Mouse (Mus musculus): ENCODE measurements at regions not wholly inside any gene's neighbourhood (a gene's known extent, or its start where the extent isn't known, plus 50 kb on each side); places are given as distances from the start of the nearest gene placed in this dataset.
"Not testable (repeated sequence)": the region's sequence is repeated elsewhere in the genome, so short reads cannot be mapped to it uniquely, and the experiment has no call there.

DNA sequence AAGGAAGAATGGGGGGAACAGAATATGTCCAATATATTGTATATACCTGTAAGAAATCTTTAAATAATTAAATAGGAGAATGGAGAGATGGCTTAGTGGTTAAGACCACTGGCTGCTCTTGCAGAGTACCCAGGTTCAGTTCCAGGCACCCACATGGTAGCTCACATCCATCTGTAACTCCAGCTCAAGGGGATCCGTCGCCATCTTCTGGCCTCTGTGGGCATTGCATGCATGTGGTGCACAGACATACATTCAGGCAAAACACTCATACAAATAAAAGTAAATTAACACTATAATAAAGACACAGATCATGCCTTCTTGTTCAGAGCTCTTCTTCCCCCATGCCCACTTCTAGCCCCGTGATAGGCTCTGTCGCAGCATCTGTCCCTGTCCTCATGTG lies 132.0 kb downstream of the Tomm20 start:
- peaks cover 6% of the 10 kb centered on the region; the same call in 1 of the 2 replicates for H3K9me3 ChIP-seq (ENCODE audit: low read length)
- H3K9ac ChIP-seq (replicated peaks; ENCODE audit: low read length): no peak overlapping the region
- no peak overlapping the region for H3K4me2 ChIP-seq (replicated peaks; ENCODE audit: low read depth, low read length)
- 0 out of 2 replicates have a peak, but pooled peaks have one; percentile 2 for ATAC-seq (ENCODE audit: low FRiP score, low TSS enrichment)
- no peaks in the 10 kb centered on the region for H3K36me3 ChIP-seq (ENCODE audit: insufficient read depth, low read length)
- H3K4me3 ChIP-seq (ENCODE audit: low read length): no peak overlapping the region
- no peaks in the 10 kb centered on the region for H3K27me3 ChIP-seq (ENCODE audit: insufficient read depth, low read length)
- no peaks in the 10 kb centered on the region for H3K4me1 ChIP-seq (ENCODE audit: insufficient read depth, low read length)
- H3K27ac ChIP-seq (ENCODE audit: low read length): no peak overlapping the region
- 83% methylated on average over 4 of the region's 4 CpGs for WGBS

DNA sequence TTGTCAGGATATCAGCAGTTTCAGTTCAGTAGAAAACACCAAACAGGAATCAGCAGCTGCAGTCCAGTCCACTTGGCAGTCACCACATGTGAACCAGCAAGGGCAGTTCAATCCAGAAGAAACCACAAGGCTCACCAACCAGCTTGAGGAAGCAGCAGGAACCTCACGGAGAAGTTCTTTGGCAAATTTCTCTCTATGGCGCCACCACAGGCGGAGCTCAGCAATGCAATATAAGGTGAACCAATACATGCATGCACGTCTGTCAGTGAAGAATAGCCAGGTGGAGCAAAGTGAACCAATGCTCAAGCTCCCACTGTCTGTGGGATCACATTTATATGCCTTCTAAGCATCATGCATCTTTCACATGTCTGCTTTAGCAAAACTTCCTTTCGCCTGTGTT lies 132.9 kb downstream of the Tomm20 start:
- H3K27me3 ChIP-seq (ENCODE audit: insufficient read depth, low read length): no peaks in the 10 kb centered on the region
- no peaks in the 10 kb centered on the region for H3K4me1 ChIP-seq (ENCODE audit: insufficient read depth, low read length)
- peaks cover 6% of the 10 kb centered on the region; the same call in 1 of the 2 replicates for H3K9me3 ChIP-seq (ENCODE audit: low read length)
- no peak overlapping the region for H3K27ac ChIP-seq (ENCODE audit: low read length)
- no peak for ATAC-seq (ENCODE audit: low FRiP score, low TSS enrichment)
- H3K4me3 ChIP-seq (ENCODE audit: low read length): no peak overlapping the region
- 91% methylated on average over 5 of the region's 5 CpGs for WGBS
- no peaks in the 10 kb centered on the region for H3K36me3 ChIP-seq (ENCODE audit: insufficient read depth, low read length)
- H3K9ac ChIP-seq (replicated peaks; ENCODE audit: low read length): no peak overlapping the region
- H3K4me2 ChIP-seq (replicated peaks; ENCODE audit: low read depth, low read length): no peak overlapping the region

DNA sequence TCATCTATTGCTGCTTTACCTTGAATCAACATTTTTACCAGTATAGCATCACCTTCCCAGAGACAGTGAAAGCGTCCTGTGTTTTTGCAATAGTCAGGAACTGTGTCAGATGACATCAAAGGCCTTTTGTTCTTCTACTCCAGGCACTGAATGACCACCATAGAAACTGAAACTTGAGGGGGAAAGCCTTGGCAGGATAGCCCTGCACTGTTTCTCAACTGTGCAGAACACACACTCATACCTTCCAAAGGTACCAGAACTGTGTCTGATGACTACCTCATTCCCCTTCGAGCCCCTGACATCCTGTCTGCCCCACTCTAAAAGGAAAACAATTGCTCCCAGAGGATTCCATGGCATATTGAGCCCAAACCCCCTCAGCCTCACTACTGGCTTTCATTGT lies 134.3 kb downstream of the Tomm20 start:
- H3K9me3 ChIP-seq (ENCODE audit: low read length); H3K4me1 ChIP-seq (ENCODE audit: insufficient read depth, low read length); H3K4me3 ChIP-seq (ENCODE audit: low read length); H3K27me3 ChIP-seq (ENCODE audit: insufficient read depth, low read length); H3K4me2 ChIP-seq (replicated peaks; ENCODE audit: low read depth, low read length); ATAC-seq (ENCODE audit: low FRiP score, low TSS enrichment); H3K27ac ChIP-seq (ENCODE audit: low read length); H3K9ac ChIP-seq (replicated peaks; ENCODE audit: low read length); H3K36me3 ChIP-seq (ENCODE audit: insufficient read depth, low read length): not testable (repeated sequence)
- 56% methylated on average over 2 of the region's 2 CpGs for WGBS

DNA sequence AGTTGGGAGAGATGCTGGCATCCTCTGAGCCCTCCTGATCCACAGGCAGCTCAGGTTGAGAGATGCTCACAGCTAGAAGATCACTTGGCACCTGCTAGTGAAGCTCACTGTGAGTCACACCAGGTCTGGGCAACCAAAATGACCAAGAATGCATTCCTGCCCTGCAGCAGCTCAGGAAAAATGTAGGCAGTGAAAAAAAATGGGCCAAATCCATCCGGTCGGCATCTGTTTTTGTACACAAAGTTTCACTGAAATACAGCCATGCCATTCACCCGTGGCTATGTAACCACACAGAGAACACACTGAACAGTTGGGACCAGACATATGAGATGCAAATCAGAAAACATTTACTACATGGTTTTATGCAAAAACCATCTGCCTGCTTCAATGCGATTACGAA lies 135.1 kb downstream of the Tomm20 start:
- peaks cover 12% of the 10 kb centered on the region for H3K4me1 ChIP-seq (ENCODE audit: insufficient read depth, low read length)
- H3K9ac ChIP-seq (replicated peaks; ENCODE audit: low read length): no peak overlapping the region
- no peaks in the 10 kb centered on the region for H3K36me3 ChIP-seq (ENCODE audit: insufficient read depth, low read length)
- WGBS: 90% methylated on average over 5 of the region's 5 CpGs
- no peak overlapping the region for H3K4me2 ChIP-seq (replicated peaks; ENCODE audit: low read depth, low read length)
- ATAC-seq (ENCODE audit: low FRiP score, low TSS enrichment): no peak
- H3K27ac ChIP-seq (ENCODE audit: low read length): no peak overlapping the region
- peaks cover 6% of the 10 kb centered on the region; the same call in 1 of the 2 replicates for H3K9me3 ChIP-seq (ENCODE audit: low read length)
- H3K4me3 ChIP-seq (ENCODE audit: low read length): no peak overlapping the region
- H3K27me3 ChIP-seq (ENCODE audit: insufficient read depth, low read length): no peaks in the 10 kb centered on the region

DNA sequence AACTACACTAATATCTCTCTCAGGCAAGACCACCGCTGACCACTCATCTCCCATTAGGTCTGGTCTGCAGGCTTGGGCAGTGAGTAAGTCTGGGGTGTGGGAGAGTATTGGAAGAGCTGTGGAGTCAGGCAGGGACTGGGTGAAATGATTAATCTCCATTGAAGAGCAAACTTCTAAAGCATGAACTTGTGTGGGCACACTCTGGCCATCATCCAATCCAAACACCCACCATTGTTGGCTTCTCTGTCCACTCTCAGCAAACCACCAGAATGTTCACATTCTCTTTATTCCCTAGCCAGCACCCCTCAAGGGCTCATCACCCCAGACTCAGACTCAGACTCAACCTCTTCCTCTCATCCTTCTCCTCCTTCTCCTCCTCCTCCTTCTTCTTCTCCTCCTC lies 136.3 kb downstream of the Tomm20 start:
- Histone ChIP-seq H3K9me3 (ENCODE audit: low read length) (peaks cover 6% of the 10 kb centered on the region; the same call in 1 of the 2 replicates), H3K36me3 (ENCODE audit: insufficient read depth, low read length) (no peaks in the 10 kb centered on the region), H3K27me3 (ENCODE audit: insufficient read depth, low read length) (no peaks in the 10 kb centered on the region), H3K27ac (ENCODE audit: low read length) (no peak overlapping the region), H3K4me3 (ENCODE audit: low read length) (no peak overlapping the region), H3K4me2 (replicated peaks; ENCODE audit: low read depth, low read length) (no peak overlapping the region), H3K4me1 (ENCODE audit: insufficient read depth, low read length) (peaks cover 19% of the 10 kb centered on the region), H3K9ac (replicated peaks; ENCODE audit: low read length) (no peak overlapping the region)
- no peak for ATAC-seq (ENCODE audit: low FRiP score, low TSS enrichment)
- WGBS: 88% methylated on average over 1 of the region's 1 CpGs

DNA sequence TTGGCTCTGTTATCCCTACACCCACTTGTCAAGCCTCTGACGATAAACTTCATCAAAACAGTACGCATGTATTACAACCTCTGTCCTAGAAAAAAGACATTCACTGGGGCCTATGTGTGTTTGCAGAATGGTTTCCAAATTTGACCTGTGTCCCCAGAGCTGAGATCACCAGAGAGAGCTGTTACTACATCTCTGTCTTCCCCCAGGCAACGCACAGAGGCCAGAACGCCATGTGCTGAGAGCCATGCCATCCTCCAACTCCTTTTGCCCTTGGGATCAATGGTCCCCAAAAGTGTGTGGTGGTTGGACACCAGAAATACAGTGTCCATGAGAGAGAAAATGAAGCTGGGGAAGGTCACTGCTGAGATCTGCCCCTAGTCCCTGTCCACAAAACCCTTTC lies 137.1 kb downstream of the Tomm20 start:
- Histone ChIP-seq H3K9ac (replicated peaks; ENCODE audit: low read length) (no peak overlapping the region), H3K4me2 (replicated peaks; ENCODE audit: low read depth, low read length) (no peak overlapping the region), H3K4me1 (ENCODE audit: insufficient read depth, low read length) (peaks cover 19% of the 10 kb centered on the region), H3K36me3 (ENCODE audit: insufficient read depth, low read length) (no peaks in the 10 kb centered on the region), H3K27ac (ENCODE audit: low read length) (no peak overlapping the region), H3K9me3 (ENCODE audit: low read length) (peaks cover 6% of the 10 kb centered on the region; the same call in 1 of the 2 replicates), H3K27me3 (ENCODE audit: insufficient read depth, low read length) (no peaks in the 10 kb centered on the region), H3K4me3 (ENCODE audit: low read length) (no peak overlapping the region)
- WGBS: 94% methylated on average over 4 of the region's 4 CpGs
- ATAC-seq (ENCODE audit: low FRiP score, low TSS enrichment): no peak

DNA sequence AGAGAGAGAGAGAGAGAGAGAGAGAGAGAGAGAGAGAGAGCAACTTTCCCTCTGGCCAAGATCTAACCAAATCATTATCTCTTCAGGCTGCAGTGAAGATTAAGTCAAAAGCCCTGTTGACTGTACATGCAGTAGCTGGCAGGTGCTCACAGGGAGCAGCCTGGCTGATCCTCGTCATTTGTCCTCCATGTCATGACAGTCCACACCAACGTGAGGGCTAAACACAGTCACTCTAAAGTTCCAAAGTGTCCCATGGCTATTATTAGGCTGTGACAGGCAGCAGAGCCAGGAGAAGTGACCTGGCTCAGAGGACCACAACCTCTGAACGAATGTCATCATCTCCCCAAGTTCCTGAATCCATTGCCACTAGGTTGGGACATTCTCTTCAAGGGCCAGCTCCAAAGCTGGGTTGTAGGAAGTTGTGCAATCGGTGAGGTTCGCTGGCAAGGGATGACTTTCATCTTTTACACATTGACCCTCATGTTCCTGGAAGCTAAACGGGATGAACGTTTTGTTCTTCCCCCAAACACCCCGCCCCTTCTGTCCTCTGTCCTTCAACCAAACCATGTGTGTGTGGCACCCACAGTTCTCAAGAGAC lies 138.4 kb downstream of the Tomm20 start:
- no peaks in the 10 kb centered on the region for H3K36me3 ChIP-seq (ENCODE audit: insufficient read depth, low read length)
- H3K9ac ChIP-seq (replicated peaks; ENCODE audit: low read length): no peak overlapping the region
- H3K4me3 ChIP-seq (ENCODE audit: low read length): no peak overlapping the region
- ATAC-seq (ENCODE audit: low FRiP score, low TSS enrichment): no peak
- no peak overlapping the region for H3K27ac ChIP-seq (ENCODE audit: low read length)
- 72% methylated on average over 8 of the region's 8 CpGs for WGBS
- H3K27me3 ChIP-seq (ENCODE audit: insufficient read depth, low read length): no peaks in the 10 kb centered on the region
- no peak overlapping the region for H3K4me2 ChIP-seq (replicated peaks; ENCODE audit: low read depth, low read length)
- H3K4me1 ChIP-seq (ENCODE audit: insufficient read depth, low read length): peaks cover 19% of the 10 kb centered on the region
- H3K9me3 ChIP-seq (ENCODE audit: low read length): no peaks in the 10 kb centered on the region

GRCm38 (mm10) chr8:126806591-126806990 lies 139.1 kb downstream of the Tomm20 start:
- Histone ChIP-seq H3K4me3 (ENCODE audit: low read length) (no peak overlapping the region), H3K9ac (replicated peaks; ENCODE audit: low read length) (0 out of 2 replicates have a peak overlapping the region, but pooled peaks have one; percentile 31), H3K9me3 (ENCODE audit: low read length) (no peaks in the 10 kb centered on the region), H3K36me3 (ENCODE audit: insufficient read depth, low read length) (no peaks in the 10 kb centered on the region), H3K4me2 (replicated peaks; ENCODE audit: low read depth, low read length) (no peak overlapping the region), H3K27me3 (ENCODE audit: insufficient read depth, low read length) (no peaks in the 10 kb centered on the region), H3K27ac (ENCODE audit: low read length) (peak overlapping the region; percentile 93), H3K4me1 (ENCODE audit: insufficient read depth, low read length) (peaks cover 19% of the 10 kb centered on the region)
- 98% methylated on average over 2 of the region's 2 CpGs for WGBS
- no peak for ATAC-seq (ENCODE audit: low FRiP score, low TSS enrichment)

- Histone ChIP-seq H3K9me3 (ENCODE audit: low read length) (no peaks in the 10 kb centered on the region), H3K4me3 (ENCODE audit: low read length) (no peak overlapping the region), H3K4me1 (ENCODE audit: insufficient read depth, low read length) (peaks cover 19% of the 10 kb centered on the region), H3K27me3 (ENCODE audit: insufficient read depth, low read length) (no peaks in the 10 kb centered on the region), H3K9ac (replicated peaks; ENCODE audit: low read length) (peak overlapping the region; percentile 31; the same call in 1 of the 2 replicates), H3K4me2 (replicated peaks; ENCODE audit: low read depth, low read length) (no peak overlapping the region), H3K36me3 (ENCODE audit: insufficient read depth, low read length) (no peaks in the 10 kb centered on the region), H3K27ac (ENCODE audit: low read length) (peak overlapping the region; percentile 93)
- ATAC-seq (ENCODE audit: low FRiP score, low TSS enrichment): no peak
- WGBS: 66% methylated on average over 3 of the region's 3 CpGs
Measured at GRCm38 (mm10) chr8:126806181-126806560, 139.5 kb downstream of the Tomm20 start.

DNA sequence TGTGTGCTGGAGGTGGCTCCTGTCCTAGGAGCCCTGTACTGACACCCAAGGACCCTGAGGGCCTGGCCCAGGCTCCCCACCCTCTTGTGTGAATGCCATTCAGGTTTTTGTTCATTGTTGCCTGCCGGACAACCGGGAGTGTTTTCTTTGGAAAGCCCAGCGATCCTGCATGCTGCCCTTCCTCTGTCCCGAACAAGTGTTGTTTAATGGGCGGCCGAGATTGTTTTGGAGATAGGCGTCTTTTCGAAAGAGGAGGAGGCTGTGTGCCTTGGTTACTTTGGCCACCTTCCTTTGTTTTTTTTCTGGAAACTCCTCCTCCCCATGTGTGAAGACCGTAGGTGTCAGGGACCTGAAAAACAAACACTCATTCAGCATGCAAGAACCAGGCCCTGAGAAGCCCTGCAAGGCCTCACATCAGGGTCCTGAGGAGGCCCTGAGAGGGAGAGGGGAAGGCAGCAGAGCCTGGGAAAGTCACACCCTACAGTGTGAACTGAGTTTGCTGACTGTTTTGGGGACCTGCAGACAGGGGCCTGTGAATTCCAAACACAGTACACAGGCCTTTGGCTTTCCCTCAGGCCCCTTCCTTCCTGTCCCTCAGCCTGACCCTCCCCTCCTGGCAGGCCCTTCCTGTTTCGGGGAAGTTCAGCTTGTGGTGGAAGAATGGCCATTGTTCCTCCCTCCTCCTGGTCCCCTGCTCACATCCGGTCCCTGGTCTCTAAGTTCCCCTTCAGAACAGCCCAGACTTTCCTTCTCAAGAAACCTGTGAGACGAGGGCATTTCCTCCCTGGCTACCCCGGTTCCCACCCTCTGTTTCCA lies 140.1 kb downstream of the Tomm20 start:
- H3K4me2 ChIP-seq (replicated peaks; ENCODE audit: low read depth, low read length): no peak overlapping the region
- H3K9me3 ChIP-seq (ENCODE audit: low read length): no peaks in the 10 kb centered on the region
- 18% methylated on average over 13 of the region's 13 CpGs for WGBS
- H3K4me3 ChIP-seq (ENCODE audit: low read length): no peak overlapping the region
- peak; percentile 86 for ATAC-seq (ENCODE audit: low FRiP score, low TSS enrichment)
- H3K36me3 ChIP-seq (ENCODE audit: insufficient read depth, low read length): no peaks in the 10 kb centered on the region
- no peaks in the 10 kb centered on the region for H3K27me3 ChIP-seq (ENCODE audit: insufficient read depth, low read length)
- H3K4me1 ChIP-seq (ENCODE audit: insufficient read depth, low read length): peaks cover 19% of the 10 kb centered on the region
- peak overlapping the region; percentile 93 for H3K27ac ChIP-seq (ENCODE audit: low read length)
- H3K9ac ChIP-seq (replicated peaks; ENCODE audit: low read length): peak overlapping the region; percentile 31

Measured in kidney, embryonic 16.5 days (tissue).